Comparison of ENCODE assay signal across 21 mouse cellular contexts in genomic region chr10:41871564-41871963, GRCm38 (mm10).
"Had no signal": no experiment of that assay in that cellular context is flagged by ENCODE, and none has a peak within 500 bp of the region (broad histone marks: within the 10 kb centered on the region; RNA-seq: fewer than 3 reads in every experiment).

No protein-coding gene starts in this region.

- H3K36me3 ChIP-seq: limb, embryonic 12.5 days; limb, embryonic 15.5 days; lung, embryonic 15.5 days; neural tube, embryonic 13.5 days; stomach, embryonic 15.5 days had no signal

- H3K9ac ChIP-seq: limb, embryonic 12.5 days; limb, embryonic 15.5 days; lung, embryonic 15.5 days; neural tube, embryonic 13.5 days; stomach, embryonic 15.5 days had no signal

- ATAC-seq: hindbrain, postnatal 0 days; inflammation-experienced regulatory T-cells, adult 6 months; intestine, embryonic 16.5 days; midbrain, embryonic 16.5 days had no signal

- H3K4me2 ChIP-seq: limb, embryonic 12.5 days; limb, embryonic 15.5 days; lung, embryonic 15.5 days; midbrain, embryonic 11.5 days; neural tube, embryonic 13.5 days; stomach, embryonic 15.5 days had no signal

- H3K27ac ChIP-seq: hindbrain, postnatal 0 days; kidney, postnatal 0 days; limb, embryonic 12.5 days; limb, embryonic 15.5 days; lung, embryonic 15.5 days; neural tube, embryonic 13.5 days; stomach, embryonic 15.5 days had no signal

- H3K4me3 ChIP-seq: limb, embryonic 12.5 days; limb, embryonic 15.5 days; lung, embryonic 15.5 days; myocyte; neural tube, embryonic 13.5 days; stomach, embryonic 15.5 days had no signal

- H3K9me3 ChIP-seq: limb, embryonic 12.5 days; limb, embryonic 15.5 days; lung, embryonic 15.5 days; neural tube, embryonic 13.5 days; stomach, embryonic 15.5 days had no signal

- DNase-seq: kidney, adult 18-20 months; kidney, postnatal 25 days; lung, adult 18-20 months; lung, postnatal 10 days; lung, postnatal 36 days; retina, postnatal 1 day; right cerebral cortex, postnatal 25 days; spleen, adult 18-20 months; thymus, postnatal 25 days had no signal

- H3K27me3 ChIP-seq: limb, embryonic 12.5 days; limb, embryonic 15.5 days; lung, embryonic 15.5 days; neural tube, embryonic 13.5 days; stomach, embryonic 15.5 days had no signal
